Mouse (Mus musculus) testis, adult 2 months (tissue): ENCODE results near the gene Ptpa.

Experiments used
- CTCF ChIP-seq: fragments of 200-500 bp; IDR thresholded peaks from 2 replicates; pipeline ENCODE4 v1.5.1; 2012; ENCODE audit warnings: low read depth, mild to moderate bottlenecking, inconsistent platforms, low read length, moderate library complexity; ENCODE audit not compliant: control insufficient read depth, insufficient read depth, insufficient replicate concordance
- POLR2A ChIP-seq: fragments of 200-500 bp; IDR thresholded peaks from 2 replicates; pipeline ENCODE4 v1.6.1; 2012; ENCODE audit warnings: low read depth, mild to moderate bottlenecking, inconsistent platforms, low read length, moderate library complexity; ENCODE audit not compliant: control insufficient read depth

DNA sequence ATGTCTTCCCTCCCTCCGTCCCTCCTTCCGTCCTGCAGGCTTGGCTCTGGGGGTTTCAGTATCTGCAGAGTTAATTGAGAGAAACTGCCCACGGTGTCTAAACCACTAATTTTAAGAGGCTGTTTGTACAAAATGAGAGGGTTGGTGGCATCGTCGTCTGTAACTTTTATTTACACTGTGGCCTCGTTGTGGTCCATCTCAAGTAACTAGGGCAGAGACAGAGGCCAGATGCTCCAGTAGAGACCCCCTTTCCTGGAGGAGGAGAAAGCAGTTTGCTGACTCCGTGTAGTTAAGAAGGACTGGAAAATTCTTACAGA lies 768 bp downstream of the Ptpa start:
- TF ChIP-seq CTCF (no peak), POLR2A (no peak)
